Mouse (Mus musculus): Measurements from ENCODE around the gene Rgs12.

Rgs12 gene

DNA sequence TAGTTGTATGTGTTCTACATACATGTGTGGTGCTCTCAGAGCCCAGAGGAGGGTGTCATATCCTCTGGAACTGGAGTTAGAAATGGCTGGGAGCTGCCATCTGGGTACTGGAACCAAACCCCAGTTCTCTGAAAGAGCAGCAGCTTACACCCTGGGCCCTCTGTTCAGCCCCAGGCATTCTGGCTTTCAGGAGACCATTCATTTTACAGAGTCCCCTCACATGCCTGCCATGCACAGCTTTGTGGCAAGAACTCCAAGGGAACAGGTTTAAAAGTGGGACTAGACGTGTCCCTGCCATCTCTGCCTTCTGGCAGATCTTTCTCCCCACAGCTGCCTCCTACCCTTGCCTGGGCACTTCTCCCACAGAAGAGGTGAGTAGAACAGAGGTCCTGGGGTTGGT lies 84.4 kb downstream of the Rgs12 start:
- no peak for DNase-seq

DNA sequence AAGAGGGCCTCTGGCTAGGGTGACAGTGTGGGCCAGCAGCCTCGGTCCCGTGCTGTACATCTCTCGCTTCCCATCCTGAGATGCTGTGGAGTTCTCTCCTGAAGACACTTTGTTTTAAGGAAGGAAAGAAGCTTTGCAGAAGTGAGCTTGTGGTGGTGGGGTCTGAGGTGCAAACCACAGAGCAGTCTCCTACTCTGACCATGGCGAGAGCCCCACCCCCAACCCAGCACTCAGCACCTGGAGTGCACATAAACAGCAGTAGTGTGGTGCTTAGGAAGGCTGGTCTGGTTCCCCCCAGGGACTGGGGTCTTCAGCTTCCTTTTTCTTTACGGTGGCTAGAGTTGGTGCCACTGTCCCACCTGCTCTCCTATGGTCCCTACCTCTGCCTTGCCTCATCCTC lies 85.9 kb downstream of the Rgs12 start:
- DNase-seq: no peak

DNA sequence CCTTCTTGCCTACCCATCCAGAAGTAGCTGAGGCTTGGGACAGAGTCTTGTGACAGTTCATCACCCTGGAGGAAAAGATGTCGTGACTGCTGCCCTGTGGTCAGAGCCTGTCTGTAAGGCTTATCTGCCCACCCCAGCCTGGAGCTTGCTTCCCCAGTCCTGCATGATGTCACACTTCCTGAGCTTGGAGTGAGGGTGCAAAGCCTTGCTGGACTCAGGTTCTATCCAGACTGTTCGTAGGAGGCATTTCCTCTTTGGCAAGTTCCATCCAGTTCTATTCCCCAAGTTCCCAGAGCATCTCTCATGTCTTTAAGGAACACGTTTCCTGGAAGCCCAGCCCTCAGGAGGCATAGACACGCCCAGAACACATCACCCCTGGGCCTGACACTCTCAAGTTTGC lies 86.5 kb downstream of the Rgs12 start:
- no peak for DNase-seq

DNA sequence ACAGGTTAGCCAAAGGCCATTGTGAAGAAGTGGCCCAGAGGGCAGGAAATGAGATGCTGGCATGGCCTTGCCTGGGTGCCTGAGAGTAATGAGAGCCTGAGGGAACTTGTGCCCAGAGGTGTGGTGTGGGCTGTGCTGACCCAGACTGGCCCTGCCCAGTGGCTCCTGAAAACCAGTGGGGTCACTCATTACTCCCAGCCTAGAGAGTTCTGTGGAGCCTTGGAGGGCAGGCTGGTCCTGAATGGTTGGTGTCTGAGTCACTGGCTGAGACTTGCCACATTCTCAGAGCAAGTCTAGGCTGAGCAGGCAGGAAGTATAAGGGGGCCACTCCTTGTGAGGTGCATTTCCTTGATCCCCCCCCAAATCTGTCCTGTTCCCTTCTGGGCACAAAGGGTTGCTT lies 88.2 kb downstream of the Rgs12 start:
- no peak for DNase-seq

DNA sequence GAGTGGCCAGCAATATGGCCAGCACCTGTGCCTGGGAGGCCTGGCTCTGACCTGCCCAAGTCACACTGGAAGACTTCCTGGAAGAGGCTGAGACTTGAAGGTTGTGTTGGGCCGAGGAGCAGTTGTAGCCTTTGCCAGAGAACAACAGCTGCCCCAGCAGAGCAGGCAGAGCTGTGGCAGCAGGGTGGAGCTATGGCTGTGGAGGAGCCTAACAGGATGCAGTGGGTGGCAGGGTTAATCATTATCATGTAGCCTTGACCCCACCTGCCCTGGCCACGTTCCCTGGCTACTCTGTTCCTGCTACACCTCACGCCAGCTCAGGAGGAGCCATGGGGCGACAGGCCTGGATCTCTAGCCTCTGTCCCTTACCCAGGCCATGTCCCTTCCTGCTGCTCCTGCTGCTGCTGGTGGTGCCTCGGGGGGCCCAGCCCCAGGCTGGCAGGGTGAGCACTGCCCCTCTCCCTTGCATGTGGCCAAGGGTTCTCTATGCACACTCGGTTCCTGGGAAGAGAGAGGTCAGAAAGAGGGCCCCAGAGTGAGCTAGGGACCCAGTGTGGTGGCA lies 92.1 kb downstream of the Rgs12 start, which contains the start of gene Hgfac:
TSS of gene Hgfac (plus strand) at position 242 of the 562 bp plus-strand sequence.
- DNase-seq: no peak

DNA sequence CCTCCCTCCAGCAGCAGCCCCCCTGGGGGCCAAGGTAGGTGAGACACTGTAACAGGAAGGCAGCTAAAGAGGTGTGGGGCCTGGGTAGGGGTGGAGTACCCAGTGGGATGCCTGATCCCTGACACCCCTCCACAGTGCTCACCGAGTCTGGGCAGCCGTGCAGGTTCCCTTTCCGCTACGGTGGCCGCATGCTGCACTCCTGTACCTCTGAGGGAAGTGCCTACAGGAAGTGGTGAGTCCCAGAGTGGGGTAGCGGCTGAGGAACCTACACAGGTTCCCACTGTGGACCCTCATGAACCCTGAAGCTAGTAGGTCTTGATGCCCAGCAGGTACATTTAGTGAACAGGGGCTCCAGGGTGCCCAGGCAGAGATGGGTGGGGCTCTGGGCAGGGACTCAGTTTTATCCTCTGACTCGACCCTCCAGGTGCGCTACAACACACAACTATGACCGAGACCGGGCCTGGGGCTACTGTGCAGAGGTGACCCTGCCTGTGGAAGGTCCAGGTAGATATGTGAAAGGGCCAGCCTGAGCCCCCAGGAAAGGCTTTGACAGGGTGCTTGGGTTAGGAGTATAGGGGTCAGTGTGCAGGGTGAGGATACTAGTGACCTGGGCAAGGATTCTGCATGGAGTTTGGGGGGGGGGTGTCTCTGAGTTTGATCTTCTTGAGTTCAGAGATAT lies 93.3 kb downstream of the Rgs12 start:
- peak; percentile 33 to 43 for DNase-seq

DNA sequence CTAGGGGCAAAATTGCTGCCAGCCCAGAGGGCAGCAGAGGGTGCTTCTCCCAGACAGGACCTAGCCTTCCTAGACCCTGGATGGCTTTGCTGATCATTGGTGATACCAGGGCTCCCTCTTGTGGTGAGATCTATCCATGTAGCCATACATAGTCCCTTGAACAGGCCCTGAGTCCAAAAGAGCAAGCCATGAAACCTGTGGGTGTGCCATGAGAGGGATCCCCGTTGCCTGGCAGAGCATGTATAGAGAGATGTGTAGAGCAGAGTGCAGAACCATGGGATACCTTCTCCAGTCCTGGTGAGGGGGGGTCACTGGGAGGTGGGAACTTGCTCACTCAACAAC lies 93.8 kb downstream of the Rgs12 start:
- peak in 1 of 2 experiments; percentile 45 for DNase-seq

DNA sequence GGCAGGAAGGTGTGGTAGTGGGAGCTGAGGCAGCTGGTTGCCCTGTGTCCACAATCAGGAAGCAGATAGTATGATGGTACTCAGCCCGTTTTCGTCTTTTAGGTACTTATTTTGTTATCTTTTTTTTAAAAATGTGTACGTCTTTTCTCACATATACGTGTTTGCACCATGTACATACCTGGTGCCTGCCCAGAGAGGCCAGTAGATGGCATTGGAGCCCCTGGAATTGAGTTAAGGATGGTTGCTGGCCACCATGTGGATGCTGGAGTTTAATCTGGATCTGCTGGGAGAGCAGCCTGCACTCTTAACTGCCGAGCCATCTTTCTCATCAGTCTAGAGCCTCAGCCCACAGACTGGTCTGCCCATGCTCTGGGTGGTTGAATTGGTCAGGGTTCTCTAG lies 101.3 kb downstream of the Rgs12 start:
- no peak for DNase-seq

DNA sequence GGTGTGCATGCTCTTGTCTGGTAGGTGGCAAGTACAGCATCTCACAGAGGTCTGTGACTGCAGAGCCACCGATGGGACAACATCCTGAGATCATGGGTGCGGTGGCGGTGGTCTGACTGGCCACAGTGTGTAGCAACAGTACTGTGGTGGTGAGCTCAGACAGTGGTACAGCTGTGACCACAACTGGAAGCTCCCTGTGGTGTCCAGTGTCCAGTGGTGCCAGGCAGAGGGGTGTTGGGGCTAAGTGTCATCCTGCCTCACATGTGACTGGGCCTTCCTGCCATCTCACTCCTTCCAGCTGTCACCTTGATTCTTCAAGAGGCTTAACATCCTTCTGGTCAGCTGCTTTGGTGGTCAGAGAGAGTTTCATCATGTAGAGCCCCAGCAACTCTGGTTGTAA lies 105.4 kb downstream of the Rgs12 start:
- DNase-seq: no peak

DNA sequence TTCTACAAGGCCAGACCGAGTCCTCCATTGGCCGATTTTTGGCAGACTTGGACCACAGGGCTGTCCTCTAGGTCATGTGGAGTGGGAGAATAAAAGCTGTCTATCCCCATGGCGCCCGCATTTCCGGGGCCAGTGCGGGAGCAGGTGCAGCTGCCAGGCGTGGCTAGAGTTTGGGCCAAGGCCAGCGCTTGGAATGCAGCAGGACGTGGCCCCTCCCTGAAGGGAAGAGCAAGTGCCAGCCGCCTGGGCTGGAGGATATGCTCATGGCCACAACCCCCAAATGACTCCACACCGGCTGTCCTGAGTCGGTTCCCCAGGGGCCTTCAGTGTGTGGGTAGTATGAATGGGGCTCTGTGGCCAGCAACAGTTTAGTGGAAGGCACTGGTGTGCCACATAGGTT lies 105.8 kb downstream of the Rgs12 start:
- no peak for DNase-seq

DNA sequence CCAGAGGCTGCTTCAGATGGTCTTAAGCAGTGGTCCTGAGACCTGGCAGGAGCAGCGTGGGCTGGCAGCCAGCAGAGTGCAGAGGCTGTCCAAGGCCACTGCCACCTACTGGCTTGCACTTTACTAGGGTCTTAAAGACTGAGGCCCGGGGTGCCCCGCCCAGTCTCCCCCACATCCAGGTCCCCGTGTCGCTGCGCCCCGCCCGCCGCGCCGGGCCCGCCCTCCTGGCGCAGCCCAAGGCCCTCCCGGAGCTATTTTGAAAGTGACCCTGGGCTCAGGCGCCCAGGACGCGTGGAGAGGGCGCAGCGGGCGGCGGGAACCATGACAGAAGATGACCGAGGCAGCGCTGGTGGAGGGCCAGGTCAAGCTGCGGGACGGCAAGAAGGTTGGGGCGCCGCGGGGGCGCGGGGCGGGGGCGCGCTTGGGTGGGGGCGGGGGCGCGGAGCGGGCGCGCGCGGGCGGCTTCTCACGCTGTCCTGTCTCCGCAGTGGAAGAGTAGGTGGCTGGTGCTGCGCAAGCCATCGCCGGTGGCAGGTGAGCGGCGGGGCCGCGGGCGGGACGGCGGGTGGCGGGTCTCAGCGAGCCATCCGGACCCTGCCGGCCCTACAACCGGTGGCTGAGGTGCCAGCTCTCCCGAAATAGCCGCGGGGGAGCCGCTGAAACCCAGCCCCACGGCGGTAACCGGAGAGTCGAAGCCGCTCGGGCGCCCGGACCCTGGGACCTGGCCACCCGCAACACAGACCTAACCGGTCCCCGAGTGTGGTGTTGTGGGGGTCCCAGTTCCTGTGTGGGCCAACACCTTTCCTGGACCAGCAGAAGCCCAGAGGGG lies 107.6 kb downstream of the Rgs12 start, which contains the start of gene Dok7:
TSS of gene Dok7 (plus strand) at position 163 of the 829 bp plus-strand sequence.
- DNase-seq: peak; percentile 35 to 38

DNA sequence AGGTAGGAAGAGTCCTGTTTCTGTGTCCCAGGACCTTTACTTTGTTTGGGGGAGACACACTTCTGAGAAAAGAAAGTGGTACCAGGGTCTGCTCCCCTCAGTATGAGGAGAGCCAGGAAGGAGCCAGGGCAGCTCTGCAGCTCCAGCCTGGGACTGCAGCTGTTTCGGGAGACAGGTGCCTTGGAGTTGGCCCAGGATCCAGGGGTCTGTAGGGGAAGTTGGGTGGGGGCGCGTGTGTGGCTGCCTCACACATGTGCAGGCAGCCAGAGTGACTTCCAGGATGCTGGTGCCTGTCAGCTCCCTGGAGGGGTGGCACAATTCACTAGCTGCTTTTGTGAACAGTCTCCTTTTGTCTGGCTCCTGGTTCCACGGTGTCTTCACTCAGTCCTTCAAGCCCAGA lies 108.3 kb downstream of the Rgs12 start:
- DNase-seq: no peak

DNA sequence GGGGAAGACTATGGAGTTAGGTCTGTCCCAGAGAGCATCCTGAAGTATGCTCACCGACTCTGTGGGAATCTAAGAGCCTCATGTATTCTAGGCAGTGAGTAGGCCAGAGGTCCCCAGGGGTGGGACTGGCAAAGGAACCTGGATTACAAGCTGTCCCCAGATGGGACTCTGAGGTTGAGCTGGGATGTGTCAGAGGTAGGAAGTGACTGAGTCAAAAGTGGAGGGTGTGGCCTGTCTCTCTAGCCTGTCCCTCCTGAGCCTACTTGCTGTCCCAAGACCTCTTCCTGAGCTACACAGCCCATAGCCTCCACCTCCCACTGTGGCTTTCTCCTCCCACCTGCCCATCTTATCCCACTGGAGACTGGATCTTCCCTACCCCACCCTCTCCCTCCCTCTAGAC lies 109.0 kb downstream of the Rgs12 start:
- no peak for DNase-seq

DNA sequence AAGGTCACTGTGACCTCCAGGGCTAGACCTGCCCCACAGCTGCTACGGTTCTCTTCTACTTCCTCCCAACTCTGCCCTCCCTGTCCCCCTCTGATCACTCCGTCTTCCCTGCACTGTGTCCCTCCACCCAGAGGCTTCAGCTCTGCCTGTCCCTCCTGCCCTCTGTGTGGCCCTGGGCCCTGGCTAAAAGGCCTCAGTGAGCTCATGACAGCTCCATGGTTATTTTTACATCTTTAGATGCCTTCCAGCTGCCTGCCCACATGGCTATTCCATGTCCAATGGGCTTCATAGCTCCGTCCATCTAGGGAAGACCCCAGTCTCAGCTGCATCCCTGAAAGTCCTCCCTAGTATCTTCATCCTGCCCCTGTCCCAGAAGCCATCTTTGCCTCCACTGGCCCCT lies 110.9 kb downstream of the Rgs12 start:
- no peak for DNase-seq

DNA sequence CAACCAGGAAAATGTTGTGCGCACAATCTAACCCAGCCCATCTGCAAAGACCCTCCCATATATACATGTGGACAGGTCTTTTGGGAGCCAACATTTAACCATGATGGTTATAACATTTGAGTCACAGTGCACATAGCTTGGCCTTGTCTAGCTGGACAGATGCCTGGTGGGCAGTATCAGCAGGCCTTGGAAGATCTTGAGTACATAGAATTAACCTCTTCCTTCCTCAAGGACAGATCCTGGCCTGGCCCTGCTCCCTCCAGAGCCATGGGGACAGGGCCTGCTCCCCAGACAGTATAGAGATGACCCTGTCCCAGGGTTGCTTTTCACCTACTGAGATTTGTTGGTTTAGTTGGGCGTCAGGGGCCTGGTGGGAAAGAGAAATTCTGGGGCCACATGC lies 120.6 kb downstream of the Rgs12 start:
- no peak for DNase-seq

DNA sequence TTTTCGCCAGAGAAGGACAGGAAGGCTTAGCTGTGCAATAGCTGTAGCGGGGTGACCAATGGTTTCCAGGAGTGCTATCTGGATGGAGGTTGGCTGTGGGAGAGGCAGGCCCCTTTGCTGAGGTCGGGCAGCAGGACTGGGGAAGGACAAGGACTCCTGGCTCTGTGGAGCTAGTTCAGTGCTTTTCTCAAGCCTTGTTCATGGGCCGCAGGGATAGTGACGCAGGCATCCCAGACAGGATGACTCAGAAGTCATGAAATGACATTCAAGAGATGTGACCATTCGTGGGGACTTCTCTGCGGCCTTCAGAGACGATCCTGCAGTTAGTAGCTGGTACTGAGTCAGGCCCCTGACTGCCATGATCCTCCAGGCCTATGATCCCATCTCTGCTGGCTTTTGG lies 121.1 kb downstream of the Rgs12 start:
- no peak for DNase-seq

DNA sequence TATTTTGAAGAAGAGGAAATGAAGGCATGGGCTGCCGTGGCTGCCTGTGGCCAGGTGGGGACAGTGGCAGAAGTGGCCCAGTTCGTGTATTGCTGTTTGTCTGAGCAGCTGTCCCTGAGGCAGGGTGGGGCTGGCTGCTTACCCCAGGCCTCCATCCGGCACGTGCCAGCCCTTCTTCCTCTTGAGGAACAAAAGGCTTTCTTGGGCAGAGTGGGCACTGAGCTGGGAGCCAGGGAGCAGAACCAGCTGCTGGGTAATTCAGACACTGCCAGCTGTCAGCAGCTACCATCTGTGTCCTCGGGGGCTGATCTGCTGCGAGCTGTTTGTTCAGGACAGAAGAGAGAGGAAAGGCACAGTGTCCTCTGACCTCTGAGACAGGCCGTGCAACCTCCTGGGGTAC lies 121.7 kb downstream of the Rgs12 start:
- no peak for DNase-seq

DNA sequence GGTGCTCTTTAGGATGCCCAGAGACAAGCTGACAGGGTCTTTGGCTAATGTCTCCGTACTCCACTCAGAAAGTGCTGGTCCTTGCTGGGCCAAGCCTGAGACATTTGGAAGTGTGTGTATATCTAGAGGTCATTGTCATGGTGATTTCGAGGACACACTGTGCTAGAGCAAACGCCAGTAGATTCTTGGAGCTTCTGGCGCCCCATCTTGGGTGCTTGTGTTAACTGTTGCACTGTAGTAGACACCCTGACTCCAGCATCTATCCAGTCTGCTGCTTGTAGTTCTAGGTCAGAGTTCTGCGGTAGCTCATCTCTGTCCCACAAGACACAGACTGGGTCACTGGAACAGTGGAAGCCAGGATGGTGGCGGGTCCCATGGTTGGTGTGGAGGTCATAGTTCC lies 122.6 kb downstream of the Rgs12 start:
- DNase-seq: no peak

DNA sequence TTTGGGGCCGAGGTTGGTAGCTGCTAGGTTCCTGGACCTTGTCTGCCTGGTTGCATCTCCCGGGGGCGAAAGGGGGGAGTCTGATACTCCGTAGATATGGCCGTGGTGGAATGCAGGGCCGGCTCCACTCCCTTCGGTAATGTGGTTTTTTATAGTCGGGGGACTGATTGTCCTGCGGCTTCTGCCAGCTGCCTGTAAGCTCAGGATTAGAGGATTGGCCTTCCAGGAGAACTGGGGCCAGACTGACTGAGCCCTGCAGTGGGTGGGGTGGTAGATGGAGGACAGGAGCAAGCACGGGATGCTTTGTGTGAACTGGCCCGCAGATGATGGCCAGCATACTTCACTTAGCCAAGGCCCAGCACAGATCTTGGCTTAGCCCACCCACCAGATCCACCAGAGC lies 124.0 kb downstream of the Rgs12 start:
- DNase-seq: no peak

DNA sequence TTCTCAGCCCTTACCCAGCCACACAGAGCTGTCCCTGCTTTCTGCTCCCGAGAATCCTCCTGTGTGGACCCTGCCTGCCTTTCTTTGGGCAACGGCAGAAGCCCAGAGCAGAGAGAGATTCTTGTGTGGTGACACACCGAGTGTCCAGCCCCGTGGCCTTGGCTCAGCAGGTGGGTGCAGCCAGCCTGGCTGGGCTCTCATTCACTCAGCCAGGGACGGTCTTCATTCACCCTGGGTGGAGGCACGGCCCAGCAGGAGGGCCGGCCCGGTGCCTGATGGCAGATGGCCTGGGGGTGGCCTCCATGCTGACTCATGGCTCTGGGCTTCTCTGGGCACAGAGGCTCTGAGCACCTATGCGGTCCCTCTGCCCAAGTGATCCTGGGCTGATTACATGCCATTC lies 124.7 kb downstream of the Rgs12 start:
- DNase-seq: no peak

DNA sequence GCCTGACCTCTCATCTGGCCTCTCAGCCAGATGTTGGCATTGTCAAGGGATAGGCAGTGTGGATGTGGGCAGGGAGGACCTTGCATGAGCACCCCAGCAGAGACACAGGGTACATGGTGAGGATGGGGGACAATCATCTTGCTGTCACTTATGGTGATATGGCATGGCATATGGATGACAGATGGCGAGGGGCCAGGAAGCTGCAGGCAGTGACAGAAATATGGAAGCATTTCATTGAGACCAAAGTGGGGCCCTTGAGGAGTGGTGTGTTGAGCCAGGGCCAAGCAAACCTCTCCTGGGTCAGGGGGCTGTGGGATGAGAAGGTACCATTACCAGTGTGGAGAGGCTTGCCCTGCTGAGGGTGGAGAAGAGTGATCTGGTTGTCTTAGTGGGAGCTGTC lies 127.1 kb downstream of the Rgs12 start:
- no peak for DNase-seq

DNA sequence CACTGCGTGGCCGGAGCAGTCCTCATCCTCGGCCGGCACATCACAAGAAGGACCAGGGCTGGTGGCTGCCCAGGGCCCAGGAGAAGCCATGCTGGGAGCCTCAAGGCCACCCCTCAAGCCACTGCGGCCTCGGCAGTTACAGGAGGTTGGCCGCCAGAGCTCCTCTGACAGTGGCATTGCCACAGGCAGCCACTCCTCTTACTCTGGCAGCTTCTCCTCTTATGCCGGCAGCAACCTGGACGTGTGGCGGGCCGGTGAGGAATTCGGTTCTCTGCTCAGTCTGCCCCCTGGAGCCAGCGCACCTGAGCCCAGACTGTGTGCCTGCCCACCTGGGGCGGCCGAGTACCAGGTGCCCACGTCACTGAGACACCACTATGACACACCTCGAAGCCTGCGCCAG lies 129.9 kb downstream of the Rgs12 start:
- no peak for DNase-seq

DNA sequence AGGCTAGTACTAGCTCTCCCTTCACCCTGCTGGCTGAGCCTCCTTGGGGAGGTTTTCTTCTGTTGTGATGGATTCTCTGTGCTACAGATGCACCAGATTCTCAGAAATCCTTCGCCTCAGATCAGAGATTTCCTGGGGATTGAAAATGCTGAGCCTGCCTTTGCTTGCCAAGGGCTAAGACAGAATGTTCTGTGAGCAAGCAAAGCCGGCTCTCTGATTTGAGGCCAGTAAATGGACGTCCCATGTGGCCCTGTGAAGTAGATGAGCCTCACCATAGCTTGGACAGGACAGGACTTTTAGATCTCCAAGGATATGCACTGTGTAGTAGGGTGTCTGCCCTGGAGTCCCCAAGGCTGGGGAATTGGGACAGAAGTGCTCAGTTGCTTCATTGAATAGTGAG lies 135.7 kb downstream of the Rgs12 start:
- DNase-seq: no peak

Measured in thymus, adult 18-20 months (tissue).